Mouse (Mus musculus): ENCODE results near the gene Med24.

Med24 gene

DNA sequence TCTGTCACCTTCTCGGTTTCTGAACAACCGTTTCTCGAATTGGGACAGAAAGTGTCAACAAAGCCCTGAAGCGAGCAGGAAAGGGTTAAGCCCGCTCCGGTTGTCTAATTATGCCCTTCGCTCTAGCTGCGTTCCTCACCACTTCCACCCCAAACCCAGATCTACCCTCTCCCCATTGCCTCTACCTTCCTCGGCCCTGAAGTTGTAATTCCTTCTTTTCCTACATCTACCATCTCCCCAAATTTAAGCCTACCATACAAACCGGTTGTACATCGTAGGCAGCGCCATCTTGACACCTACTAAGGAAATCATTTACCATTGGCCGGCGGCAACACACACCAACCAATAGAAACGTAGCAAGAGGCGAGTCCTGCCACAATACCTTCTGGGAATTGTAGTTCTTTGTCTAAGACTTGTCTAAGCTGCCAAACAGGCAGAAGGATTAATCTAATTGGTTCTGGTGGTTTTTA is at the start of gene Med24:
Gene Med24, minus strand, starts transcription at position 317 of the 470 bp plus-strand sequence.
- peak; percentile 77 for DNase-seq

DNA sequence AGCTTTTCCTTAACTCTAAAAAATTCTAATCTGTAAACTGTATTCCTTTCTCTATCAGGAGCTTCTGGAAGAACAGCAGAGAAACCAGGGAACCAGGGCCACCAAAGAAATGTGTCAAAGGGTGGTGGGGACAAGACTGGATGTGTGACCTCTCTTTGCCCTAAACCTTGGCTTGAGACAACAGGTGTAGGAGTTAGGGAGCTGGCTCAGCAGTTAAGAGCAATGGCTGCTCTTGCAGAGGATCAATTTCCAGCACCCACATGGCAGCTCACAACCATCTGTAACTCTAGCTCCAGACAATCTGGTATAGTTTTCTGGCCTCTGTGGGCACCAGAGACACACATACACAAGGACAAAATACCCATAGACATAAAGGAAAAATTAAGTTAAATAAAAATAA is 48.7 kb upstream of the Med24 start:
- no peak for DNase-seq

DNA sequence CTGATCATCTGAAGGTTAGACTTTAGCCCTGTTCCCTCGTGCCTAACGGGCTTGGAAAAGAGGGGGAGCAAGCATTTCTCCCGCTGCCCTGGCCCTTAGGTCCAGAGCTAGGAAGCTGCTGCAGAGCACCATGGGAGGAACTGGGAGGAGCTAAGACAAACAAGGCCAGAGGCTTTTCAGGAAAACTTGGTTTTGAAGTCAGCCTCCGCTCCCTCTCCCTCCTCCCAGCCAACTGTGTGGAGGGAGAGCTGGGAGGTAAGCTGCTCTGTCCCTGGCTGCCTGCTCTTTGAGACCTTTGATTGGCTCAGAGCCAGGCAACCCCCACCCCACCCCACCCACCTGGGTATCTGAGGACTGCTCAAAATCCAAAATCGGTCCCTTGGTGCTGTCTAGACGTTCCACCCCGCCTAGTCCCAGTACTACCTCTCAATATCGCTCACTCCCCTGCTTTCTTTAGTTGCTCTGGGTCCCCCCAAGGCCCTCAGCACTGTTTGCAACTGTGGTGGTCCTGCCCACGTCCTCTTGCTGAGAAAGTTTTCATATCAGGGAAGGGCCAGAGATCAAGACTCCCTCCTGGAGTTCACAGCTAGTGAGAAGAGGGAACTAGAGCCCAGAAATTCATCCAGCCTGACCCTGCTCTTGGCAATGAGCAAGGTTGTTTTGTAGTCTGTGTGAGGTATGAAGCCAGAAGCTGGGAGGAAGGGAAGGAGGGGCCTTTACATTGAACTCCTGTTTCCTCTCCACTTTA is 47.8 kb upstream of the Med24 start:
- no peak for DNase-seq

DNA sequence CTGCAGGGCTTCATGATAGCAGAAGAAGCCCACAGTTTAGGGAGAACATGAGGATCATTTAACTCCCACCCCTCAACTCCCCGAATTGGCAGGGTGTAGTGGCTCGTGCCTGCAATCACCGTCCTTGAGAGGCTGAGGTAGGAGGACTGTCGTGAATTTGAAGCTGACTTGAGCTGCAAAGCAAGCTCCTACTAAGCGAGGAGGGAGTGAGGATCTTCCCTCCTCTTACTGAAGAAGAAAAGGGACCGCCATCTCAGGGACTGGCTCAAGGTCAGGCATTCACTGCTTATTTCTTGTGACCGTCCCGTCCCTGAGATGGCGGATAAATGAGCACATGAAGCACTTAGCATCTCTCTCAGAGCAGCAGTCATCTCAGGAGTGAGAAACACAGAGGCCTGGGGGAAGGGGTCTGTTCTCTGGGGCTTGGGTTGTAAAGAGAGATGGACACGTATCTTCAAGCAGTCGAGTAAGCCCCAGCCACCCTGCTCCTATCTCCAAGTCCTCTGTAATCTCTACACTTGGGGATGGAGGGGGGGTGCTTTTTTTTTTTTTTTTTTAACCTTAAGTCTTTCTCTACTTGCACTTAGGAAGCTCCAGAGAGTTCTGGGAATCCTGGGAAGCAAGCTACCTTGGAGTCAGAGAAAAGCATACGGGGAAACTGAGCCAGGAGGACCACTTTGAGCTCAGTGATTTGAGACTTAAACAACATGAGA is 47.0 kb upstream of the Med24 start:
- no peak for DNase-seq

- peak; percentile 90 for DNase-seq
These were observed 46.3 kb upstream of the Med24 start for GRCm38 (mm10) chr11:98775348-98776051.

DNA sequence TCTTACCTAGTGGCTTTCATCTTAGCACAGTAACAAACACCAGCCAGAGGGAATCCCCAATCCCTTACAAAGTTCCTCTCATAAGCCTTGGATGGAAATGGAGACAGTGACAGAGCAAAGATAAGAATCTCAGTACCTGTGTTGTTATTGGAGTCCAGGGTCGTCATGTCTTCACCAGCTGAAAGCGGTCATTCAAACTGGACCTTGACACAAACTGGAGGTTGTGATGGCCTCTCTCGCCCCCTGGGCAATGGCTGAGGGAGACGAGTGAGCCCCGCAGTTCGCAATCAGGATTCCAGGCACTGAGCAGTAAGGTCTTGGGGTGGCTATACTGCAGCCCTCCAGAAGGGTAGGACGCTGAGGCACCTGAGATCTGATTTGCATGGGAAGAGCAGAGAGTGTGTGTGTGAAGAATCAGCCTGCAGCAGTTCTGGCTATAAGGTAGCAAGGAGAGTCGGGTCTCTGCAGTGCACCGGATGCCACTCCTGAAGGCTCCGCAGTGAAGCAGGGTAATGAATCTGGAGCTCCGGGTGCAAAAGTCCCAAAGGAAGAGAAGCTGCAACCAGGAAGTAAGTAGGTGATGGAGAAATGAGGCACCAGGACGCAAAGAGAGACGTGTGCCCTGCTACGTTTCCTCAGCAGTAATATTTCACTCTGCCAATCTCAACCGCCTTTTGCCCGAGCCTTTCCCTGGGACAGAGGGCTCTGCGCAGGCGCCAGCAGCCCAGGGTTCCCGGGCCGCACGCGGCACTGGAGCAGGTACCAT is 45.5 kb upstream of the Med24 start, which contains the start of gene Nr1d1:
Gene Nr1d1, minus strand, starts transcription at position 752 of the 766 bp plus-strand sequence.
- DNase-seq = no peak

GRCm38 (mm10) chr11:98773635-98774295 is 44.5 kb upstream of the Med24 start:
- DNase-seq = peak; percentile 95

DNA sequence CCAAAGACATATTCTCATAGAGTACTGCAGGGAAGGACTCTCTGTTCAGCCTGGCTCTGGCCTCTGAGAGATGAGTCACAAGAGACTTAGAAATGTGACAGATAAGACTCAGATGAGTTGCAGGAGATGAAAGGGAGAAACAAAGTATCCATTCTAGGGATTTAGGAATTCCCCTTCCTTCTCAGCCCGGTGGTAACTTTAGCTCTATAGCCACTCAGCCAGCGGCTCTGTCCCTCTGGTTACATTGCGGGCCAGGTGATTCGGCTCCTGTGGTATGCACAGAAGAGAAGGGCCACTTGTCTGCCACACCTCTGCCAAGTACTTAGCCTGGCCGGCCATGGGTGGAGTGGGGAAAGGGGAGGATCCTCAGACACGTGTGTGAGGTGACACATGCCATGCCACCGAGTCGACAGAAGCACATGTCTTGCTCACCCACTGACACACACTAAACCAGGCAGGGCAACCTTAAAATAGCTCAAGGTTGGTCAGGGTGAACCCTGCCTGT is 43.5 kb upstream of the Med24 start:
- no peak for DNase-seq

- no peak for DNase-seq
These were observed 42.8 kb upstream of the Med24 start for GRCm38 (mm10) chr11:98771844-98772525.

DNA sequence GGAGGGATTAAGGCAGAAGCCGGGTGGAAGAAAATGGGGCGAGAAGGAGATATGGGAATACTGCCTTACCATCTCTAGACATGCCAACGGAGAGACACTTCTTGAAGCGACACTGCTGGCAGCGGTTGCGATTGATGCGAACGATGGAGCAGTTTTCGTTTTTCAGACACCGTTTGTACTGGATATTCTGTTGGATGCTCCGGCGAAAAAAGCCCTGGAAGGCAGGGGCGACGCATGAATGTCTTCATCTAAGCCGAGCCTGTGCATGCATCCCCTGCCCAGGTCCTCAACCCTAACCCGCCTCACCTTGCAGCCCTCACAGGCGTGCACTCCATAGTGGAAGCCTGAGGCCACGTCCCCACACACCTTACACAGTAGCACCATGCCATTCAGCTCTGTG is 41.9 kb upstream of the Med24 start:
- DNase-seq = no peak

DNA sequence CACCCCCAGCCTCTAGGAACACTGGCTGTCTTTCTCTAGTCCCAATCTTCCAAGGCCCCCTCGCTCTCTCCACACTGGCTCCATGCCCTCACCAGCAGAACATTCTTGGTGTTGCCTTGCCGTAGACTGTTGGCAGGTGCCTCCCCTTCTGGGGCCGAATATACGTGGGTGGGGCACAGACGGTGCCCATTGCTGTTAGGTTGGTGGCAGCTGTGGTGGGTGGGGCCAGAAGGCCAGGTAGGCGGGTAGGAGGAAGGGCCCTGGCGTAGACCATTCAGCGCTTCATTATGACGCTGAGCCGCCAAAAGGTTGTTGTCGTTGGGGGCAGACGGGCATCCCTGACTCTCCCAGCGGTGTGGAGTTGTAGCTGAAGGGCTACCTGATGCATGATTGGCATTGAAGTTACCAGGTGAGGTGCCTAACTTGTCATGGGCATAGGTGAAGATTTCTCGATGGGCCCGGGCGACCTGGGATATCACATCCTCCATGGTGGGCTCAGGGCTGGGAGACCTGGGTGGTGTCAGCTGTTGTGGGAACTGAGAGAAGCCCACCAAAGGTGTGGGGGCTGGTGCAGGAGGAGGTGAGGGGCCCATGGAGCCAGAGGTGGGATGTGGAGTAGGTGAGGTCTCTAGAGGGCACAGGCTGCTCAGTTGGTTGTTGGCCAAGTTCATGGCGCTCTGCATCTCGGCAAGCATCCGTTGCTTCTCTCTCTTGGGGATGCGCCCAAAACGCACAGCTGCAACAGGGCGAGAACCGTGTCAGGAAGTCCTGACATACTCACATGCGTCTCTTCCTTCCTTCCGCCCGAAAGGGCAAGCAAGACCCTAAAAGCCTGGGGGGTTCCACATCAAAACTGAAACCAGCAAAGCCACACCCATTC is 41.1 kb upstream of the Med24 start:
- peak; percentile 37 for DNase-seq

- no peak for DNase-seq
These were observed 40.0 kb upstream of the Med24 start for GRCm38 (mm10) chr11:98769007-98769954.

DNA sequence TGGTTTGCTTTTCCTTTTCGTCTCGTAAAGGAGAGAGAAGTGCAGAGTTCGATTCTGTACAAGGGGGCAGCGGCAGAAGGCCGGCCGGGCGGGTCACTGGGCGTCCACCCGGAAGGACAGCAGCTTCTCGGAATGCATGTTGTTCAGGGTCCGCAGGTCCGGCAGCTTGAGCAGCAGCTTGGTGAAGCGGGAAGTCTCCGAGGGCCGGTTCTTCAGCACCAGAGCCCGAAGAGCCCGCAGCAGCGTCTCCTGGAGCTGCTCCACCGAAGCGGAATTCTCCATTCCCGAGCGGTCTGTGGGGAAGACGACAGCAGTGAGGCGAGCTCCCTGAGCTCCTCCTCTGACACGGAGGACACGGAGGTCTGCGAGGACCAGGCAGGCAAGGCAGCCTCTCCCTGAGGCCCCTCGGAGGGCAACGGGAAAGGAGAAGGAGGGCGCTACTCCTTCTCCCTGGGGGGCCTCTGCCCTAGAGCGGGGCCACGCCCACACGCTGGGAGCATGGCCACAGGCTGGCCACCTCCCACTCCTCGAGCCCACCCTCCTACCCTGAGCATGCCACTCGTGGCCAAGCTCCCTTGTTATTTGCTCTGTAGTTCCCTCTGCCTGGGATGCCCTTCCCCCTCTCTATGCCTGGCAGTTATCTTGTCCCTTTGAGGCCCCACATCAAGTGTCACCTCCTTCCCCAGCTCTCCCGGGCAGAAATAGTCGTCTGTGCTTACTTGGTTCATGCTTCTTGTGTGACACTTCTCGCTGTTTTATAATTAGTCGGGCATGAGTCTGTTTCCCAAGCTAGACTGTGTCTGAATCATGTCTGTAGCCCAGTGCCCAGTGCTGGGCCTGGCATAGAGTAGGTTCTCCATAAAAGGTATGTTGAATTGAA is 39.1 kb upstream of the Med24 start:
- no peak for DNase-seq

DNA sequence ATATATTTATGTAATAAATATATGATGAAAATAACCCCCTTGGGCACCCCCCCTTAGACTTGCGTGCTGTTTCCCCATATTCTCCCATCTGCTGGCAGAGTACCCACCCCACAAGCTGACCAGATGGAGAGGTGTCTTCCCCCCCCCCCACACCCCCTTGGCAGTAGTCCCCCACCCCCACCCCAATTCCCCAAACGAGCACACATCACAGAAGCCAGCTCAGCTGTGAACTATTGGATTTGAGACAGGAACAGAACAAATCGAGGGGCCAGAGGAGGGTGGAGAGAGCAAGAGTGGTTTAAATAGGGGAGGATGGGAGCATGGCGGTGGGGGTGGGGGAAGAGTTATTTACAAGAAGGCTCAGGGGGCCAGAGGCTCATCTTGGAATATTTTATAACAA is 38.5 kb upstream of the Med24 start:
- DNase-seq = no peak

- peak; percentile 73 for DNase-seq
These were observed 38.0 kb upstream of the Med24 start for GRCm38 (mm10) chr11:98767276-98767675.

DNA sequence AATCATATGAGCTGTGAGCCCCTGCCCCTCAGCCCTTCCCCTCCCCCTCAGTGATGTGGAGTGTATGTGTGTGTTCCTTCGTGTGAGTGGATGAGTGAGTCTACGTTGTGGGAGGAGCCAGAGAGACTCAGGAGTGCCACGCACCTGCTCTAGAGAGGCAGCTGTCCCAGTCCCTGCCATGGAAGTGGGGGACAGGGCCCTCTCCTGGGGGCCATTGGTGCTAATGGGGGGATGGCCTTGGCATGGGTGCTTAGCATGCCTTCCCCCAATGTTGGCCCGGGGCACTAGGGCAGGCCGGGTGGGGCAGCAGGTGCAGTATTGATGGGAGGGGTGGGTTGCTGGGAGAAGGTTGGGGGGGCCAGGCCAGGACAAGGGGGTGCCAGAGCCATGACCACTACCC is 37.6 kb upstream of the Med24 start:
- peak; percentile 29 for DNase-seq

- no peak for DNase-seq
These were observed 37.1 kb upstream of the Med24 start for GRCm38 (mm10) chr11:98766346-98766745.
